Mouse (Mus musculus): ENCODE data around the gene Krt17.
"Not testable (repeated sequence)": the region's sequence is repeated elsewhere in the genome, so short reads cannot be mapped to it uniquely, and the experiment has no call there.

Krt17 gene

GRCm38 (mm10) chr11:100262058-100262980, 1.5 kb upstream of the Krt17 start:
- no peak for DNase-seq

GRCm38 (mm10) chr11:100261235-100261605, 391 bp upstream of the Krt17 start:
- no peak for DNase-seq

GRCm38 (mm10) chr11:100259079-100259478, 1.8 kb downstream of the Krt17 start:
- no peak for DNase-seq

- DNase-seq = no peak
Measured at GRCm38 (mm10) chr11:100257967-100258366, 2.9 kb downstream of the Krt17 start.

GRCm38 (mm10) chr11:100255514-100255913, 5.3 kb downstream of the Krt17 start:
- DNase-seq = no peak

- DNase-seq = no peak
Measured at GRCm38 (mm10) chr11:100254360-100255090, 6.3 kb downstream of the Krt17 start.

- DNase-seq = no peak
Measured at GRCm38 (mm10) chr11:100248852-100249465, 11.9 kb downstream of the Krt17 start, which contains the start of gene Krt16. Gene Krt16 (minus strand): TSS chr11:100248902.

- DNase-seq = not testable (repeated sequence)
Measured at GRCm38 (mm10) chr11:100246471-100246870, 14.4 kb downstream of the Krt17 start.

- not testable (repeated sequence) for DNase-seq
Measured at GRCm38 (mm10) chr11:100240272-100240671, 20.6 kb downstream of the Krt17 start.

- no peak for DNase-seq
Measured at GRCm38 (mm10) chr11:100221741-100222140, 39.1 kb downstream of the Krt17 start.

- no peak for DNase-seq
Measured at GRCm38 (mm10) chr11:100219304-100219703, 41.5 kb downstream of the Krt17 start.

GRCm38 (mm10) chr11:100208542-100208941, 52.3 kb downstream of the Krt17 start:
- no peak for DNase-seq

GRCm38 (mm10) chr11:100207498-100207897, 53.3 kb downstream of the Krt17 start, which contains the start of gene Krt14:
Gene Krt14 (minus strand): TSS chr11:100207548.
- DNase-seq = no peak

Measured in lung, adult 18-20 months (tissue).